Mouse (Mus musculus): ENCODE results near the gene Plod3. TPM values are rescaled to one million over a fixed set of nuclear protein-coding genes. Genes with fewer than 3 reads are reported as not detected.
"Not testable (repeated sequence)": the region's sequence is repeated elsewhere in the genome, so short reads cannot be mapped to it uniquely, and the experiment has no call there.

Plod3 gene
- 42.2 and 46.2 TPM in 2 replicates for polyA plus RNA-seq (2015; fragmentation: Nextera tagmentation; extraction: Ambion mirVana)

DNA sequence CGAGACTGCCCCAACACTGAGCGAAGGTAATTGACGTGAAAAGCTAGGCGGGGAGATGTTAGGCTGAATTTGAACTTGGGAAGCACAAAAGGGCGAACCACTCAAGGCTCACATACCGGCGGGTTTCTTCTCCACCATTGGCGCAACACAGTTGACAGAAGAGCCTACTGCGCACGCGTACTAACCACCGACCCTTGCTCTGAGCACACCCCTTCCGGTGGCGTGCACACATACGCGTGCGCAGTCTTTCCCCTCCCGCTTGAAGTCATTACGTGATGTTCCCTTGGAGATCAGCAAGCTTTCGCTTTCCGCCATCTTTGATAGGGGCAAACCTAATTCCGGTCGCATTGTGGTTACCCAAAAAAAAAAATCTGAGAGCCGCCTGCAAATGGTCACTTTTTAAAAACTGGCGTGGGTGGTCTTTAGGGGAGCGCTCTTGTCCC lies at the start of gene Plod3:
Gene Plod3, plus strand, starts transcription at position 325 of the 443 bp plus-strand sequence.
- Histone ChIP-seq H3K9ac (ENCODE audit: low read length) (peak within 1 kb of the TSS; percentile 92), H3K4me1 (ENCODE audit: control insufficient read depth, insufficient read depth, low read length) (peaks cover 11% of the 10 kb centered on the region), H3K9me3 (replicated peaks; ENCODE audit: control insufficient read depth, low read length) (no peaks in the 10 kb centered on the region), H3K27ac (ENCODE audit: low read length) (peak within 1 kb of the TSS; percentile 91), H3K4me3 (ENCODE audit: low read length) (peak within 1 kb of the TSS; percentile 81), H3K36me3 (ENCODE audit: control insufficient read depth, insufficient read depth) (peaks cover 23% of the 10 kb centered on the region), H3K4me2 (ENCODE audit: low read depth, low read length) (peak within 1 kb of the TSS; percentile 95), H3K27me3 (ENCODE audit: control insufficient read depth, insufficient read depth, low read length) (no peaks in the 10 kb centered on the region)
- WGBS: 0% methylated on average over 26 of the region's 26 CpGs
- peak; percentile 93 for ATAC-seq (replicated peaks; ENCODE audit: extremely low read depth, insufficient read depth, low FRiP score)

GRCm38 (mm10) chr5:136937621-136938020 lies 49.2 kb upstream of the Plod3 start:
- no peak for ATAC-seq (replicated peaks; ENCODE audit: extremely low read depth, insufficient read depth, low FRiP score)
- H3K4me1 ChIP-seq (ENCODE audit: control insufficient read depth, insufficient read depth, low read length): no peaks in the 10 kb centered on the region
- H3K4me3 ChIP-seq (ENCODE audit: low read length): no peak overlapping the region
- no peaks in the 10 kb centered on the region for H3K9me3 ChIP-seq (replicated peaks; ENCODE audit: control insufficient read depth, low read length)
- no peak overlapping the region for H3K4me2 ChIP-seq (ENCODE audit: low read depth, low read length)
- no peaks in the 10 kb centered on the region for H3K36me3 ChIP-seq (ENCODE audit: control insufficient read depth, insufficient read depth)
- no peak overlapping the region for H3K9ac ChIP-seq (ENCODE audit: low read length)
- no peaks in the 10 kb centered on the region for H3K27me3 ChIP-seq (ENCODE audit: control insufficient read depth, insufficient read depth, low read length)
- H3K27ac ChIP-seq (ENCODE audit: low read length): no peak overlapping the region
- 86% methylated on average over 5 of the region's 5 CpGs for WGBS

- ATAC-seq (replicated peaks; ENCODE audit: extremely low read depth, insufficient read depth, low FRiP score): no peak
- H3K36me3 ChIP-seq (ENCODE audit: control insufficient read depth, insufficient read depth): no peaks in the 10 kb centered on the region
- H3K9me3 ChIP-seq (replicated peaks; ENCODE audit: control insufficient read depth, low read length): no peaks in the 10 kb centered on the region
- no peak overlapping the region for H3K27ac ChIP-seq (ENCODE audit: low read length)
- no peak overlapping the region for H3K4me3 ChIP-seq (ENCODE audit: low read length)
- 66% methylated on average over 7 of the region's 7 CpGs for WGBS
- no peaks in the 10 kb centered on the region for H3K4me1 ChIP-seq (ENCODE audit: control insufficient read depth, insufficient read depth, low read length)
- no peak overlapping the region for H3K9ac ChIP-seq (ENCODE audit: low read length)
- no peak overlapping the region for H3K4me2 ChIP-seq (ENCODE audit: low read depth, low read length)
- H3K27me3 ChIP-seq (ENCODE audit: control insufficient read depth, insufficient read depth, low read length): no peaks in the 10 kb centered on the region
Measured at GRCm38 (mm10) chr5:136939284-136939683, 47.5 kb upstream of the Plod3 start.

GRCm38 (mm10) chr5:136940029-136940428 lies 46.8 kb upstream of the Plod3 start:
- H3K4me1 ChIP-seq (ENCODE audit: control insufficient read depth, insufficient read depth, low read length); H3K27me3 ChIP-seq (ENCODE audit: control insufficient read depth, insufficient read depth, low read length); H3K36me3 ChIP-seq (ENCODE audit: control insufficient read depth, insufficient read depth); ATAC-seq (replicated peaks; ENCODE audit: extremely low read depth, insufficient read depth, low FRiP score); H3K9ac ChIP-seq (ENCODE audit: low read length); H3K9me3 ChIP-seq (replicated peaks; ENCODE audit: control insufficient read depth, low read length); H3K4me3 ChIP-seq (ENCODE audit: low read length); H3K27ac ChIP-seq (ENCODE audit: low read length); H3K4me2 ChIP-seq (ENCODE audit: low read depth, low read length): not testable (repeated sequence)
- 83% methylated on average over 6 of the region's 6 CpGs for WGBS

DNA sequence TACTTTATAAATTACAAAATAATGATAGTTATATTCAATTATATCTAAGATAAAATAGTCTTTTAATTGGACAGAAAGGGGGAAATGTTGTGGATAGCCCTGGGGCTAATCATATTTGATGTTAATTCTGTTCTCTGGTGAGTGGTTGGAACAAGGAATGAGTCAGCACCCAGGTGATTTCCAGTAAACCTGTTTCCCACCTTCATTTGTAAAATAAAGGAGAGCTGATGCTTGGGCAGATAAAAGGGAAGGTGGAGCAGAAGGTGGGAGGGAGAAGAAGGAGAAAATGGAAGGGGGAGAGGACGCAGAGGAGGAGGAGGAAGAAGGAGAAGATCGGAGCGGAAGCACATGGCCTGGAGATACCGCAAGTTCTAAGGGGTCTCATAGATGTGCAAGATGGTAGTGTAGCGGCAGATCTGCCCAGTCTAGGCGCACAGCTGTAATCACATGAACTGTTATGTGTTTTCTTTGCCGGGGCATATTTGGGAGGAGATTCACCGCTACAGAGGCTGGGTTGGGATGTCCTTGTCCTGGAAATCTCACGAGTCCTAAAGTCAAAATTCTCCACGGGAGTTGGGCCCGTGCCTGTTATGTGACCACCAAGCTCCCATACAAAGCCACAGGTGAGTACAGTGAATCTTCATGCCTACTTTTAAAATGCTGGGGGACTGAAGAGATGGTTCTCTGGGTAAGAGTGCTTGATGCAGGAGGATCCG lies 45.8 kb upstream of the Plod3 start:
- 82% methylated on average over 12 of the region's 12 CpGs for WGBS
- H3K9me3 ChIP-seq (replicated peaks; ENCODE audit: control insufficient read depth, low read length): no peaks in the 10 kb centered on the region
- no peaks in the 10 kb centered on the region for H3K4me1 ChIP-seq (ENCODE audit: control insufficient read depth, insufficient read depth, low read length)
- H3K36me3 ChIP-seq (ENCODE audit: control insufficient read depth, insufficient read depth): no peaks in the 10 kb centered on the region
- no peak overlapping the region for H3K4me2 ChIP-seq (ENCODE audit: low read depth, low read length)
- H3K4me3 ChIP-seq (ENCODE audit: low read length): no peak overlapping the region
- H3K27ac ChIP-seq (ENCODE audit: low read length): no peak overlapping the region
- ATAC-seq (replicated peaks; ENCODE audit: extremely low read depth, insufficient read depth, low FRiP score): no peak
- H3K9ac ChIP-seq (ENCODE audit: low read length): no peak overlapping the region
- no peaks in the 10 kb centered on the region for H3K27me3 ChIP-seq (ENCODE audit: control insufficient read depth, insufficient read depth, low read length)

GRCm38 (mm10) chr5:136942781-136943180 lies 44.0 kb upstream of the Plod3 start:
- 69% methylated on average over 3 of the region's 3 CpGs for WGBS
- Histone ChIP-seq H3K9me3 (replicated peaks; ENCODE audit: control insufficient read depth, low read length) (no peaks in the 10 kb centered on the region), H3K27me3 (ENCODE audit: control insufficient read depth, insufficient read depth, low read length) (no peaks in the 10 kb centered on the region), H3K4me3 (ENCODE audit: low read length) (no peak overlapping the region), H3K27ac (ENCODE audit: low read length) (no peak overlapping the region), H3K4me1 (ENCODE audit: control insufficient read depth, insufficient read depth, low read length) (no peaks in the 10 kb centered on the region), H3K9ac (ENCODE audit: low read length) (no peak overlapping the region), H3K36me3 (ENCODE audit: control insufficient read depth, insufficient read depth) (no peaks in the 10 kb centered on the region), H3K4me2 (ENCODE audit: low read depth, low read length) (no peak overlapping the region)
- ATAC-seq (replicated peaks; ENCODE audit: extremely low read depth, insufficient read depth, low FRiP score): no peak

- Histone ChIP-seq H3K27me3 (ENCODE audit: control insufficient read depth, insufficient read depth, low read length) (no peaks in the 10 kb centered on the region), H3K9ac (ENCODE audit: low read length) (no peak overlapping the region), H3K27ac (ENCODE audit: low read length) (no peak overlapping the region), H3K4me2 (ENCODE audit: low read depth, low read length) (no peak overlapping the region), H3K36me3 (ENCODE audit: control insufficient read depth, insufficient read depth) (no peaks in the 10 kb centered on the region), H3K9me3 (replicated peaks; ENCODE audit: control insufficient read depth, low read length) (no peaks in the 10 kb centered on the region), H3K4me3 (ENCODE audit: low read length) (no peak overlapping the region), H3K4me1 (ENCODE audit: control insufficient read depth, insufficient read depth, low read length) (no peaks in the 10 kb centered on the region)
- no peak for ATAC-seq (replicated peaks; ENCODE audit: extremely low read depth, insufficient read depth, low FRiP score)
- WGBS: 81% methylated on average over 2 of the region's 2 CpGs
Measured at GRCm38 (mm10) chr5:136943382-136943781, 43.4 kb upstream of the Plod3 start.

- H3K27me3 ChIP-seq (ENCODE audit: control insufficient read depth, insufficient read depth, low read length): no peaks in the 10 kb centered on the region
- H3K27ac ChIP-seq (ENCODE audit: low read length): no peak overlapping the region
- H3K4me3 ChIP-seq (ENCODE audit: low read length): no peak overlapping the region
- no peaks in the 10 kb centered on the region for H3K36me3 ChIP-seq (ENCODE audit: control insufficient read depth, insufficient read depth)
- no peak overlapping the region for H3K4me2 ChIP-seq (ENCODE audit: low read depth, low read length)
- H3K9me3 ChIP-seq (replicated peaks; ENCODE audit: control insufficient read depth, low read length): no peaks in the 10 kb centered on the region
- 70% methylated on average over 12 of the region's 12 CpGs for whole genome bisulfite sequencing
- H3K4me1 ChIP-seq (ENCODE audit: control insufficient read depth, insufficient read depth, low read length): no peaks in the 10 kb centered on the region
- H3K9ac ChIP-seq (ENCODE audit: low read length): no peak overlapping the region
- no peak for ATAC-seq (replicated peaks; ENCODE audit: extremely low read depth, insufficient read depth, low FRiP score)
Measured at GRCm38 (mm10) chr5:136945084-136945483, 41.7 kb upstream of the Plod3 start.

GRCm38 (mm10) chr5:136947874-136948273 lies 38.9 kb upstream of the Plod3 start:
- Histone ChIP-seq H3K27ac (ENCODE audit: low read length) (no peak overlapping the region), H3K4me3 (ENCODE audit: low read length) (no peak overlapping the region), H3K4me2 (ENCODE audit: low read depth, low read length) (no peak overlapping the region), H3K9ac (ENCODE audit: low read length) (no peak overlapping the region), H3K27me3 (ENCODE audit: control insufficient read depth, insufficient read depth, low read length) (no peaks in the 10 kb centered on the region), H3K9me3 (replicated peaks; ENCODE audit: control insufficient read depth, low read length) (no peaks in the 10 kb centered on the region), H3K36me3 (ENCODE audit: control insufficient read depth, insufficient read depth) (no peaks in the 10 kb centered on the region), H3K4me1 (ENCODE audit: control insufficient read depth, insufficient read depth, low read length) (no peaks in the 10 kb centered on the region; the same call in 1 of the 2 replicates)
- no peak for ATAC-seq (replicated peaks; ENCODE audit: extremely low read depth, insufficient read depth, low FRiP score)
